8 mouse cellular contexts compared by ENCODE assay signal in genomic region chr12:54862606-54863535, GRCm38 (mm10). TPM values are rescaled to one million over a fixed set of nuclear protein-coding genes. Genes with fewer than 3 reads are reported as not detected.
DNase-seq lines count a peak whose midpoint lies in the region; ATAC-seq lines count a peak whose summit lies in the region.

Cfl2 (minus strand) TSS chr12:54862877.

- peaks cover 19% of the 10 kb centered on the region for H3K4me1 ChIP-seq in hindbrain, embryonic 13.5 days (replicated peaks)

- H3K9me3 ChIP-seq in hindbrain, embryonic 13.5 days: peaks cover 4% of the 10 kb centered on the region; the same call in 1 of the 2 replicates

- H3K9ac ChIP-seq in hindbrain, embryonic 13.5 days: peak within 1 kb of the TSS; percentile 99

- H3K27me3 ChIP-seq in hindbrain, embryonic 13.5 days: no peaks in the 10 kb centered on the region

- peak within 1 kb of the TSS; percentile 92 for H3K4me3 ChIP-seq in hindbrain, embryonic 13.5 days

- H3K27ac ChIP-seq in hindbrain, embryonic 13.5 days: peak within 1 kb of the TSS; percentile 99

- H3K36me3 ChIP-seq in hindbrain, embryonic 13.5 days: peaks cover 10% of the 10 kb centered on the region

- DNase-seq in R1 (ENCODE audit: low read depth, low spot score): peak; percentile 84
- DNase-seq in cerebellum, postnatal 14 days: peak; percentile 92 to 93
- peak; percentile 70 to 73 for DNase-seq in frontal cortex, postnatal 25 days (ENCODE audit: low spot score in 2 of 2)
- peak; percentile 74 to 78 for DNase-seq in layer of hippocampus, postnatal 25 days (ENCODE audit: extremely low spot score in 1 of 2, low spot score in 1 of 2)
- DNase-seq in lung, postnatal 14 days: peak; percentile 81
- DNase-seq in ovary, postnatal 36 days (ENCODE audit: low spot score): peak; percentile 82
- DNase-seq in thymus, postnatal 14 days: peak; percentile 81

- WGBS in hindbrain, embryonic 13.5 days: 1% methylated on average over 55 of the region's 82 CpGs

- peak; percentile 93 for ATAC-seq in hindbrain, embryonic 13.5 days (ENCODE audit: low FRiP score)

- H3K4me2 ChIP-seq in hindbrain, embryonic 13.5 days: peak within 1 kb of the TSS; percentile 80

RNA-seq across cellular contexts. Expression of gene Cfl2, which starts in this region (rescaled TPM):
- polyA plus RNA-seq in hindbrain, embryonic 13.5 days (2015; fragmentation: Nextera tagmentation; extraction: Ambion mirVana): 295 and 300 TPM in 2 replicates
- total RNA-seq in layer of hippocampus, postnatal 25 days (2021): 100 to 1,000 TPM; 106 to 116 TPM

Comparison
In these comparisons a context has a peak if more than half of its experiments do, and no peak if none do; other contexts are left out.
1. Peak in every context shown above with its lines: DNase-seq, ATAC-seq, H3K4me3 ChIP-seq and H3K27ac ChIP-seq.